Mouse (Mus musculus) liver, embryonic 11.5 days (tissue): ENCODE results near the gene Ttc7b. TPM values are rescaled to one million over a fixed set of nuclear protein-coding genes. Genes with fewer than 3 reads are reported as not detected.

Experiments used
- ATAC-seq: fragments of 200-750 bp; cut with Nextera tagmentation; replicated peaks from 2 replicates; pipeline ENCODE4 v1.8.0; 2017; ENCODE audit warnings: moderate number of reproducible peaks, mild to moderate bottlenecking, moderate TSS enrichment, moderate library complexity; ENCODE audit not compliant: low FRiP score
- DNase-seq: peaks from one replicate; pipeline ENCODE4 v3.0.0-alpha.2; 2017; ENCODE audit warnings: low spot score
- H3K27ac ChIP-seq: fragments of 300-500 bp; sonication (generic); 2 replicates; pipeline ENCODE4 v1.5.1; 2014; ENCODE audit warnings: mild to moderate bottlenecking, low read depth, low read length, control low read depth
- H3K27me3 ChIP-seq: fragments of 300-500 bp; sonication (generic); replicated peaks from 2 replicates; pipeline ENCODE4 v1.6.1; 2014; ENCODE audit warnings: low read length, mixed read lengths; ENCODE audit not compliant: control insufficient read depth, insufficient read depth
- H3K36me3 ChIP-seq: fragments of 300-500 bp; sonication (generic); 2 replicates; pipeline ENCODE4 v1.6.1; 2014; ENCODE audit warnings: mild to moderate bottlenecking, low read length, moderate library complexity, mixed read lengths; ENCODE audit not compliant: control insufficient read depth, insufficient read depth
- H3K4me1 ChIP-seq: fragments of 300-500 bp; sonication (generic); replicated peaks from 2 replicates; pipeline ENCODE4 v1.6.1; 2014; ENCODE audit warnings: low read length, mixed read lengths; ENCODE audit not compliant: control insufficient read depth, insufficient read depth
- H3K4me2 ChIP-seq: fragments of 300-500 bp; sonication (generic); 2 replicates; pipeline ENCODE4 v1.6.1; 2014; ENCODE audit warnings: mild to moderate bottlenecking, control low read depth, moderate library complexity
- H3K4me3 ChIP-seq: fragments of 300-500 bp; sonication (generic); 2 replicates; pipeline ENCODE4 v1.5.1; 2014; ENCODE audit warnings: low read depth, low read length, control low read depth
- H3K9ac ChIP-seq: fragments of 300-500 bp; sonication (generic); 2 replicates; pipeline ENCODE4 v1.6.1; 2014; ENCODE audit warnings: low read depth, low read length, control low read depth
- H3K9me3 ChIP-seq: fragments of 300-500 bp; sonication (generic); 2 replicates; pipeline ENCODE4 v1.6.1; 2016; ENCODE audit warnings: low read length, inconsistent platforms, mixed read lengths; ENCODE audit not compliant: control insufficient read depth
- WGBS: fragments of 180-500 bp; shearing (Covaris S2); extraction: QIAGEN DNeasy Blood & Tissue Kit; methylation state at CpG from one replicate; pipeline ENCODE4 v1.1.7; 2014; 5-methylcytosine and 5-hydroxymethylcytosine counted together
- polyA plus RNA-seq: library from polyadenylated mRNA; unstranded; fragments of >200 nt; fragmentation: Nextera tagmentation; extraction: Ambion mirVana; gene quantifications from 2 replicates; pipeline ENCODE4 v1.2.1, GENCODE M21; 2014

Gene Ttc7b
- polyA plus RNA-seq, 1 experiment from 2014 or later, result 6.2 TPM

DNA sequence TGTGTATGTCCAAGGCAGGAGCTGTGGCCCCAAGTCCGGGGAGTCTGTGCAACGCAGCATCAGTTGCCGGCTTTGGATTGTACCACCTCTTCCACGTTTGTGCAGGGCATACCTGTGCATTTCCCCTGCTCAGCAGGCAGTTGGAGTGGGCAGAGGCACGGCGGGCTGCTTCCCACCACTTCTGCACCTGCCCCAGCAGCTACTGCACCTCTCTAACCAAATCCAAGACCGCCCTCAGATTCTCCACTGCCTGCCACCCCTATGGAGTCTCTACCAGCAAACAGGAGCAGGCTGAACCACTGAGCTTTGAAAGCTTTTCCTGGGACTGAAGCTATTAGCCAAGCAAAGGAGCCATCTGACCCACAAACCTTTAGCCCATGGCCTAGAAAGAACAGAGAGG, 30.8 kb downstream of the Ttc7b start:
- H3K27me3 ChIP-seq, result no peaks in the 10 kb centered on the region

DNA sequence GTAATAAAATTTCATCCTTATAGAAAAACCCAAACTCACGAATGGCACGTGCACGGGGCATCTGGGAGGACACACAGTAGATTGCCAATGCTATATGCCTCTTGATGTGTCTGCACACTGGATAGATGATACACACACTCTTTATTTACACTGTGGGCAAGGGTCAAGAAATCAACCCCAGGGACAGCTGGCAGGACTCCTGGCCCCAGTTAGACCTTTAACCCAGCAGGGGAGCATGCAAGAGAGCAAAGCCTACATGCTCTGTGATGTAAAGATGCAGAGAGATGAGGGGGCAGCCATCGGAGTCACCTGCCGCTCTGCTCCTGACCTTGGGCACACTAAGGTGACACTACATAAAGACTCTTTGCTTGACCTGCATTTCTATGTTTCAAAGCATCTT, 32.3 kb downstream of the Ttc7b start:
- Histone ChIP-seq H3K4me1 (no peaks in the 10 kb centered on the region), H3K27ac (no peak overlapping the region), H3K4me3 (no peak overlapping the region), H3K9me3 (no peaks in the 10 kb centered on the region), H3K9ac (no peak overlapping the region), H3K27me3 (no peaks in the 10 kb centered on the region), H3K4me2 (no peak overlapping the region), H3K36me3 (peaks cover 5% of the 10 kb centered on the region; the same call in 1 of the 2 replicates)
- ATAC-seq, result no peak
- whole genome bisulfite sequencing, result 87% methylated on average over 5 of the region's 5 CpGs
- DNase-seq, result no peak

More for the DNA sequence above, 30.8 kb downstream of the Ttc7b start:
- Histone ChIP-seq H3K36me3 (peaks cover 8% of the 10 kb centered on the region; the same call in 1 of the 2 replicates), H3K4me2 (no peak overlapping the region), H3K27ac (no peak overlapping the region), H3K9me3 (no peaks in the 10 kb centered on the region), H3K4me3 (no peak overlapping the region), H3K4me1 (no peaks in the 10 kb centered on the region), H3K9ac (no peak overlapping the region)
- 87% methylated on average over 7 of the region's 7 CpGs for WGBS
- ATAC-seq, result no peak
- DNase-seq, result no peak

DNA sequence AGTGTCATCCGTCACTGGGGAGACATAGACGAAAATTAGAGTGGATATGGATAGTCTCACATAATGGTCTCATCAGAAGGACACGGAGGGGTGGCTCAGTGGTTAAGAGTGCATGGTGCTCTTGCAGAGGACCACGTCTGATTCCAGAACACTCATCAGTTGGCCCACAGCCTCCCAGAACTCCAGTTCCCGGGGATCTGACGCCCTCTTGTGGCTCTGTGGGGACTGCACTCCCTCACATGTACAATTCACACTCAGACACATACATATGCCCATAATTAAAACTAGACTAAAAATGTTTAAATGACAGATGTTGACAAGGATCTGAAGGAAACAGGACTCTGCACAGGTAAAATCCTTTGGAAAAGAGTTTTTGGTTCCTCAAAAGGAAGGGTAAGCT, 34.4 kb downstream of the Ttc7b start:
- no peak for ATAC-seq
- 70% methylated on average over 6 of the region's 6 CpGs for WGBS
- Histone ChIP-seq H3K9me3 (no peaks in the 10 kb centered on the region), H3K4me3 (no peak overlapping the region), H3K27me3 (no peaks in the 10 kb centered on the region), H3K9ac (no peak overlapping the region), H3K4me1 (no peaks in the 10 kb centered on the region), H3K27ac (no peak overlapping the region), H3K36me3 (peaks cover 2% of the 10 kb centered on the region; the same call in 1 of the 2 replicates), H3K4me2 (no peak overlapping the region)
- DNase-seq, result no peak

DNA sequence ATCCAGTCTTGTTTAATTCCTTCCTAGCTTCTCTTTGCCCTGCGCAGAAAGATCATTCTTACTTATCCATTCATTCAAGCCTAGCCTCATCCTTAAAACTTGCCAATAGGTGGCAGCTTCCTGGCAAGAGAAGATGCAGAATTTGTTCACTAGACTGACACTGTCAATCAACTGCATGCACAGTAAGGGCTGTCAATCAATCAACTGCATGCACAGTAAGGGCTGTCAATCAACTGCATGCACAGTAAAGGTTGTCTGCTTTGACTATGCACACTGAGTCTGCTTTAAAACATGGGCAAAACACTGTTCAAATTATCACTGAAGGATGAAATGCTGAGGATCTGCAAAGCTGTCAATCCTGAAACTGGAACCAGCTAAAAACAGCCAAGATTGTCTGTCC, 37.6 kb downstream of the Ttc7b start:
- peaks cover 2% of the 10 kb centered on the region; the same call in 1 of the 2 replicates for H3K36me3 ChIP-seq
- H3K9ac ChIP-seq, result no peak overlapping the region
- H3K4me3 ChIP-seq, result no peak overlapping the region
- no peak for DNase-seq
- WGBS, result 69% methylated on average over 1 of the region's 1 CpGs
- H3K27me3 ChIP-seq, result no peaks in the 10 kb centered on the region
- no peaks in the 10 kb centered on the region for H3K9me3 ChIP-seq
- no peak overlapping the region for H3K4me2 ChIP-seq
- no peak overlapping the region for H3K27ac ChIP-seq
- peaks cover 7% of the 10 kb centered on the region; the same call in 1 of the 2 replicates for H3K4me1 ChIP-seq
- no peak for ATAC-seq

GRCm38 (mm10) chr12:100482255-100482654, 38.4 kb downstream of the Ttc7b start:
- Histone ChIP-seq H3K4me1 (peaks cover 7% of the 10 kb centered on the region; the same call in 1 of the 2 replicates), H3K9me3 (no peaks in the 10 kb centered on the region), H3K4me3 (no peak overlapping the region), H3K4me2 (no peak overlapping the region), H3K36me3 (peaks cover under 1% of the 10 kb centered on the region; the same call in 1 of the 2 replicates), H3K27ac (no peak overlapping the region), H3K9ac (no peak overlapping the region), H3K27me3 (no peaks in the 10 kb centered on the region)
- ATAC-seq, result no peak
- DNase-seq, result no peak
- 81% methylated on average over 7 of the region's 7 CpGs for WGBS

- Histone ChIP-seq H3K4me1 (peaks cover 7% of the 10 kb centered on the region; the same call in 1 of the 2 replicates), H3K4me3 (no peak overlapping the region), H3K9ac (no peak overlapping the region), H3K4me2 (no peak overlapping the region), H3K27me3 (no peaks in the 10 kb centered on the region), H3K9me3 (no peaks in the 10 kb centered on the region), H3K36me3 (no peaks in the 10 kb centered on the region), H3K27ac (no peak overlapping the region)
- WGBS, result 80% methylated on average over 8 of the region's 8 CpGs
- DNase-seq, result no peak
- ATAC-seq, result no peak
Observed at GRCm38 (mm10) chr12:100481443-100482026, 39.1 kb downstream of the Ttc7b start.

- Histone ChIP-seq H3K27ac (no peak overlapping the region), H3K4me3 (no peak overlapping the region), H3K36me3 (no peaks in the 10 kb centered on the region), H3K9me3 (no peaks in the 10 kb centered on the region), H3K4me1 (peaks cover 7% of the 10 kb centered on the region; the same call in 1 of the 2 replicates), H3K9ac (no peak overlapping the region), H3K4me2 (no peak overlapping the region), H3K27me3 (no peaks in the 10 kb centered on the region)
- ATAC-seq (no peak; the same call in 1 of the 2 replicates), DNase-seq (no peak)
- WGBS, result 80% methylated on average over 15 of the region's 15 CpGs
Observed at GRCm38 (mm10) chr12:100480642-100481442, 39.8 kb downstream of the Ttc7b start.

DNA sequence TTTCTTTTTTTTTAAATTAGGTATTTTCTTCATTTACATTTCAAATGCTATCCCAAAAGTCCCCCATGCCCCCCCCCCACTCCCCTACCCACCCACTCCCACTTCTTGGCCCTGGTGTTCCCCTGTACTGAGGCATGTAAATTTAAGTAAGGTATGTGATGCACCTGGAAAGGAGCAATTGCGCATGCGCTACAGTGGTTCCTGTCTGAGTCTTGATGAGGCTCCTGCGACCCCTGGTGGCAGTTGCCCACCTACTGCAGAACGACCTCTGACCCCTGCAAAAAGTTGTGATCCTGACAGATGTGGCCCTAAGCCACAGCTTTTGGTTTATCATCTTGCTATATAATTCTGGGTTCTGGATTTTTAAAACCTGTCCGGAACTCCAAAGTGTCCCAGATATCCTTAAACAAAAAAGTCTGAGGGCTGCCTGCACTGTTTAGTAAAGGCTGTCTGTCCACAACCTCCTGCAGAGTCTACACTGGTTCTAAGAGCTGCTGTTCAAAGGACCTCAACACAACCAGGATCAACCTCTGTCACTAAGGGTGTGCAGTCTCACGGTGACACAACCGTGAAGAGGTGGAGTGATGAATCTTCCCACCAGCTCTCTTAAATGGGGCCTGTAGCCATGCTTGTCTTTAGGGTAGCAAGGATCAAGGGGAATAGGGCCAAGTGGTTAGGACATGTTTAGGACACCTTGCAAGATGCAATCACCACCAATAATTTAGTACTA, 40.6 kb downstream of the Ttc7b start:
- Histone ChIP-seq H3K4me1 (peaks cover 7% of the 10 kb centered on the region; the same call in 1 of the 2 replicates), H3K9me3 (no peaks in the 10 kb centered on the region), H3K4me3 (no peak overlapping the region), H3K4me2 (no peak overlapping the region), H3K27ac (no peak overlapping the region), H3K9ac (no peak overlapping the region), H3K36me3 (no peaks in the 10 kb centered on the region), H3K27me3 (no peaks in the 10 kb centered on the region)
- DNase-seq (peak; percentile 56), ATAC-seq (peak; percentile 46)
- 40% methylated on average over 7 of the region's 7 CpGs for WGBS
